Mouse (Mus musculus): Measurements from ENCODE around the gene Mbd4. TPM values are rescaled to one million over a fixed set of nuclear protein-coding genes. Genes with fewer than 3 reads are reported as not detected.
A peak's percentile ranks its signal among the peaks of the same experiment; 100 is the strongest.

Gene Mbd4
- 5.6 and 6.4 TPM in 2 replicates for total RNA-seq (2012; rRNA removed)
- polyA plus RNA-seq (2012; ENCODE audit: insufficient read depth in 1 of 2, insufficient read length in 2 of 2, low read depth in 1 of 2, low replicate concordance in 2 of 2, missing spikeins in 1 of 2), result 10 to 100 TPM in 1 of 2 experiments, not detected in 1; 10.1 TPM

DNA sequence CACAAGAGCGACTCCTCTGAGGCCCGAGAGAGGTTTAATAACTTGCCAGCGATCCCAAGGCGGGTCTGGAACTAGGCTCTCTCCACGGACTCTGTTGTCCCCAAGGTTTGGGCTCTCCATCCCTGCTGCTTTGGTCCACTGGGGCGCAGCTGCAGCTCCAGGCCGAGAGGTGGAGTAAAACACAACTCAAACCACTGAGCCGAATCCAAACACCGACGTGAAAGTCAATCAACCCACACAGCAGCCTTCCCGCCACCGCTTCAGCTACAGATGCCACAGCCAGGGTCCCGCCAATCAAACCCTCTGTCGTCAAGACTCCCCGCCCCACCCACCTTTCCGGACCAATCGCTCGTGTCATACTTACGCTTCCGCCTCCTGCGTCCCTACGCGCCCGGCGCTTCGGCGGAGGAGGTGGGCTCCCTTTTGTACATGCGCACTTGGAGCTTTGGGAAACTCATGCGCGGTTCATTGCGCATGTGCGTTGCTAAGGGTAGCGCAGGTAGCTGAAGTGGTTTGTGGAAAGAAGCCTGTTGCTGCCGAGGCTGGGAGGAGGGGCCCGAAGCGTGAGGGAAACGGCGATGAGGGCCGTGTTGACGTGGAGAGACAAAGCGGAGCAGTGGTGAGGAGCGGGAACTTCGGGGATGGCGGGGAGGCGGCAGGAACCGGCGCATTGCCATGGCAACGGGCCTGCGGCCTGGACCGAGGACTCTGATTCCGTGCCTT is at the start of gene Mbd4, which contains the start of gene Ift122:
Mbd4 (minus strand) TSS at position 281 of the 723 bp plus-strand sequence.
Ift122 (plus strand) TSS at position 380 of the 723 bp plus-strand sequence.
- Histone ChIP-seq H3K79me2 (ENCODE audit: control insufficient read depth, insufficient read depth, low read length, poor library complexity) (peaks cover 12% of the 10 kb centered on the region), H3K4me3 (ENCODE audit: control insufficient read depth in 1 of 2, insufficient read depth in 1 of 2, low read depth in 2 of 2, low read length in 2 of 2) (peak within 1 kb of the TSS; percentile 56 to 86), H3K27me3 (ENCODE audit: control insufficient read depth in 1 of 2, insufficient read depth in 2 of 2, low read length in 2 of 2) (no peaks in the 10 kb centered on the region), H3K36me3 (ENCODE audit: control insufficient read depth in 1 of 2, insufficient read depth in 2 of 2, low read length in 2 of 2) (peaks cover 0 to 13% of the 10 kb centered on the region in 2 experiments; a peak in 2 of 4 replicates), H3K9me3 (replicated peaks; ENCODE audit: insufficient read depth, low read length) (no peaks in the 10 kb centered on the region), H3K27ac (ENCODE audit: control insufficient read depth, low read depth, low read length) (peak within 1 kb of the TSS; percentile 85), H3K4me1 (ENCODE audit: control insufficient read depth in 1 of 2, insufficient read depth in 2 of 2, low read length in 2 of 2) (peaks cover 0 to 8% of the 10 kb centered on the region in 2 experiments; a peak in 2 of 4 replicates), H3K9ac (ENCODE audit: control insufficient read depth, low read depth, low read length, poor library complexity, severe bottlenecking) (peak within 1 kb of the TSS; percentile 71)
- DNase-seq (ENCODE audit: low read depth, low spot score), result peak; percentile 100
- TF ChIP-seq MAZ (IDR thresholded peaks at IDR 0.05; ENCODE audit: low read depth, low read length), result peak; percentile 58; the same call in 1 of the 2 replicates
- TF ChIP-seq USF2 (IDR thresholded peaks at IDR 0.05; ENCODE audit: borderline replicate concordance in 1 of 2, insufficient read depth in 1 of 2, low read depth in 1 of 2, low read length in 2 of 2), result no peak
- TF ChIP-seq MAX (IDR thresholded peaks at IDR 0.05; ENCODE audit: low read length), result peak; percentile 81
- TF ChIP-seq ZC3H11A (IDR thresholded peaks at IDR 0.05; ENCODE audit: low read depth, low read length), result no peak
- TF ChIP-seq POLR2AphosphoS5 (IDR thresholded peaks at IDR 0.05; ENCODE audit: borderline replicate concordance, low read depth, low read length), result no peak
- TF ChIP-seq CHD2 (IDR thresholded peaks at IDR 0.05; ENCODE audit: low read length), result no peak
- TF ChIP-seq NELFE (IDR thresholded peaks at IDR 0.05; ENCODE audit: low read depth, low read length), result peak; percentile 69
- TF ChIP-seq JUND (IDR thresholded peaks at IDR 0.05; ENCODE audit: low read depth, low read length), result no peak
- peak; percentile 85 for TF ChIP-seq HCFC1 (IDR thresholded peaks at IDR 0.05; ENCODE audit: low read depth, low read length)
- TF ChIP-seq CTCF (IDR thresholded peaks at IDR 0.05 in 2 of 3, conservative IDR thresholded peaks at IDR 0.05 in 1 of 3; ENCODE audit: control insufficient read depth in 1 of 3, insufficient read depth in 1 of 3, low read depth in 2 of 3, low read length in 3 of 3, poor library complexity in 1 of 3, severe bottlenecking in 1 of 3), result peak in 2 of 3 experiments; percentile 36 to 43; a peak in 4 of 6 replicates
- peak; percentile 94 for TF ChIP-seq MXI1 (IDR thresholded peaks at IDR 0.05; ENCODE audit: low read depth, low read length)
- TF ChIP-seq SIN3A (IDR thresholded peaks at IDR 0.05; ENCODE audit: low read length), result peak; percentile 95
- TF ChIP-seq RCOR1 (IDR thresholded peaks at IDR 0.05; ENCODE audit: low read depth, low read length), result peak; percentile 4; the same call in 1 of the 2 replicates
- peak; percentile 100 for TF ChIP-seq NRF1 (IDR thresholded peaks at IDR 0.05; ENCODE audit: insufficient read depth, low read depth, low read length, poor library complexity, severe bottlenecking)
- TF ChIP-seq TBP (IDR thresholded peaks at IDR 0.05; ENCODE audit: low read depth, low read length), result peak; percentile 73
- TF ChIP-seq ZKSCAN1 (IDR thresholded peaks at IDR 0.05; ENCODE audit: low read depth, low read length), result no peak
- TF ChIP-seq SMC3 (IDR thresholded peaks at IDR 0.05; ENCODE audit: low read depth, low read length), result no peak
- TF ChIP-seq E2F4 (IDR thresholded peaks at IDR 0.05; ENCODE audit: borderline replicate concordance, low read depth, low read length), result peak; percentile 97
- TF ChIP-seq POLR2A (IDR thresholded peaks at IDR 0.05; ENCODE audit: control insufficient read depth in 1 of 2, insufficient read depth in 1 of 2, low read depth in 1 of 2, low read length in 2 of 2, poor library complexity in 1 of 2), result peak; percentile 48 to 88
- peak; percentile 22 for TF ChIP-seq RAD21 (IDR thresholded peaks at IDR 0.05; ENCODE audit: low read depth, low read length)
- peak; percentile 33; the same call in 1 of the 2 replicates for TF ChIP-seq ETS1 (IDR thresholded peaks at IDR 0.05; ENCODE audit: low read depth, low read length)
- TF ChIP-seq ELF1 (IDR thresholded peaks at IDR 0.05; ENCODE audit: low read depth, low read length), result peak; percentile 92
- TF ChIP-seq GATA1 (IDR thresholded peaks at IDR 0.05; ENCODE audit: low read depth, low read length), result no peak
- TF ChIP-seq GABPA (IDR thresholded peaks at IDR 0.05; ENCODE audit: low read depth, low read length), result no peak
- peak; percentile 68; the same call in 1 of the 2 replicates for TF ChIP-seq POLR2AphosphoS2 (IDR thresholded peaks at IDR 0.05; ENCODE audit: low read length)
- no peak; the same call in 1 of the 2 replicates for TF ChIP-seq KAT2A (conservative IDR thresholded peaks at IDR 0.05; ENCODE audit: low read depth, low read length)
- no peak for TF ChIP-seq USF1 (IDR thresholded peaks at IDR 0.05; ENCODE audit: low read depth, low read length)
